Mouse (Mus musculus) G1E (cell line): ENCODE data around the gene Cript. TPM values are rescaled to one million over a fixed set of nuclear protein-coding genes. Genes with fewer than 3 reads are reported as not detected.

Source experiments
- ATAC-seq: 2 replicates; pipeline ENCODE4 v1.8.0; 2016; ENCODE audit warnings: mild to moderate bottlenecking; ENCODE audit not compliant: insufficient number of reproducible peaks, poor library complexity, low FRiP score, severe bottlenecking; ENCODE audit errors: extremely low read depth
- DNase-seq: peaks from one replicate; pipeline ENCODE4 v3.0.0; 2012; ENCODE audit warnings: low spot score
- H3K27me3 ChIP-seq: 2 replicates; pipeline ENCODE4 v1.6.1; 2012; ENCODE audit warnings: mild to moderate bottlenecking, low read length, inconsistent platforms; ENCODE audit not compliant: insufficient read depth
- H3K36me3 ChIP-seq: replicated peaks from 2 replicates; pipeline ENCODE3; 2012; ENCODE audit warnings: mild to moderate bottlenecking, inconsistent platforms
- H3K4me1 ChIP-seq: 2 replicates; pipeline ENCODE4 v1.6.1; 2012; ENCODE audit warnings: low read depth, low read length, inconsistent platforms, mixed read lengths; ENCODE audit not compliant: insufficient read depth
- H3K4me3 ChIP-seq: 2 replicates; pipeline ENCODE4 v1.5.1; 2012; ENCODE audit warnings: low read depth, mild to moderate bottlenecking, inconsistent platforms, low read length, moderate library complexity, mixed read lengths
- H3K9me3 ChIP-seq: replicated peaks from 2 replicates; pipeline ENCODE4 v1.6.1; 2012; ENCODE audit warnings: inconsistent platforms
- CTCF ChIP-seq: IDR thresholded peaks from 2 replicates; pipeline ENCODE4 v1.5.1; 2012; ENCODE audit warnings: low read depth, low read length, inconsistent platforms, mixed read lengths
- GATA1 ChIP-seq: IDR thresholded peaks from 2 replicates; pipeline ENCODE4 v1.6.1; 2012; ENCODE audit warnings: borderline replicate concordance, low read length, inconsistent platforms, mixed read lengths
- GATA2 ChIP-seq: IDR thresholded peaks from 2 replicates; pipeline ENCODE4 v1.6.1; 2012; ENCODE audit warnings: low read depth, low read length, inconsistent platforms, borderline replicate concordance
- POLR2AphosphoS5 ChIP-seq: IDR thresholded peaks from 2 replicates; pipeline ENCODE4 v1.6.1; 2012; ENCODE audit warnings: low read depth, low read length, inconsistent platforms; ENCODE audit not compliant: insufficient replicate concordance
- TAL1 ChIP-seq: conservative IDR thresholded peaks from 2 replicates; pipeline ENCODE4 v1.6.1; 2012; ENCODE audit warnings: low read depth, low read length, inconsistent platforms, mixed read lengths
- polyA plus RNA-seq: library from polyadenylated mRNA; stranded (reverse); fragments of >175 nt; gene quantifications from 2 replicates; pipeline ENCODE4 v1.2.3, GENCODE M21; 2012
- total RNA-seq, 2 experiments: library from RNA; stranded (forward) in 1 of 2; stranded (reverse) in 1 of 2; fragments of 200-1000 nt in 1 of 2; fragments of >200 nt in 1 of 2; fragmentation: Nextera tagmentation in 1 of 2; gene quantifications; 2 replicates each; pipeline ENCODE4 v1.2.3; 2014 to 2017

Gene Cript
- total and polyA plus RNA-seq, 3 experiments, result 2.7 to 108 (median 93.0) TPM

GRCm38 (mm10) chr17:87011301-87012019, 13.9 kb upstream of the Cript start:
- TF ChIP-seq CTCF, result no peak
- TF ChIP-seq GATA1, result no peak
- no peak for TF ChIP-seq TAL1
- TF ChIP-seq GATA2, result no peak
- TF ChIP-seq POLR2AphosphoS5, result no peak
- DNase-seq (no peak), ATAC-seq (no peak)
- Histone ChIP-seq H3K27me3 (no peaks in the 10 kb centered on the region), H3K9me3 (no peaks in the 10 kb centered on the region), H3K4me1 (no peaks in the 10 kb centered on the region), H3K4me3 (no peak overlapping the region), H3K36me3 (peaks cover 36% of the 10 kb centered on the region)

GRCm38 (mm10) chr17:87019692-87020091, 5.7 kb upstream of the Cript start:
- ATAC-seq, result no peak
- no peaks in the 10 kb centered on the region for H3K27me3 ChIP-seq
- peaks cover 17% of the 10 kb centered on the region for H3K4me1 ChIP-seq
- no peak for DNase-seq
- no peak overlapping the region for H3K4me3 ChIP-seq
- TF ChIP-seq GATA1 (no peak), GATA2 (no peak), POLR2AphosphoS5 (no peak), CTCF (no peak), TAL1 (no peak)
- peaks cover 53% of the 10 kb centered on the region for H3K36me3 ChIP-seq
- H3K9me3 ChIP-seq, result no peaks in the 10 kb centered on the region

GRCm38 (mm10) chr17:87024491-87025242, 683 bp upstream of the Cript start:
- ATAC-seq, result no peak
- no peak for TF ChIP-seq GATA2
- TF ChIP-seq CTCF, result no peak
- no peak for TF ChIP-seq GATA1
- TF ChIP-seq POLR2AphosphoS5, result no peak
- no peak for TF ChIP-seq TAL1
- peak; percentile 7 for DNase-seq
- peaks cover 35% of the 10 kb centered on the region for H3K36me3 ChIP-seq
- H3K9me3 ChIP-seq, result no peaks in the 10 kb centered on the region
- no peaks in the 10 kb centered on the region for H3K27me3 ChIP-seq
- peaks cover 27% of the 10 kb centered on the region for H3K4me1 ChIP-seq
- H3K4me3 ChIP-seq, result peak overlapping the region; percentile 97

- Histone ChIP-seq H3K4me3 (no peak overlapping the region), H3K9me3 (no peaks in the 10 kb centered on the region), H3K27me3 (no peaks in the 10 kb centered on the region), H3K36me3 (peaks cover 66% of the 10 kb centered on the region), H3K4me1 (no peaks in the 10 kb centered on the region)
- no peak for TF ChIP-seq GATA1
- TF ChIP-seq CTCF, result peak; percentile 29; the same call in 1 of the 2 replicates
- no peak for TF ChIP-seq TAL1
- no peak for TF ChIP-seq GATA2
- TF ChIP-seq POLR2AphosphoS5, result no peak
- DNase-seq, result peak; percentile 29
- peak; percentile 63; the same call in 1 of the 2 replicates for ATAC-seq
These were observed 11.1 kb downstream of the Cript start for GRCm38 (mm10) chr17:87036141-87037073.

- H3K9me3 ChIP-seq, result no peaks in the 10 kb centered on the region
- TF ChIP-seq TAL1, result no peak
- no peak for TF ChIP-seq GATA2
- no peak for TF ChIP-seq CTCF
- no peak for DNase-seq
- no peak overlapping the region for H3K4me3 ChIP-seq
- no peak for ATAC-seq
- no peaks in the 10 kb centered on the region for H3K4me1 ChIP-seq
- H3K36me3 ChIP-seq, result peaks cover 49% of the 10 kb centered on the region
- peaks cover 9% of the 10 kb centered on the region for H3K27me3 ChIP-seq
These were observed 13.1 kb downstream of the Cript start for GRCm38 (mm10) chr17:87038496-87038895.

GRCm38 (mm10) chr17:87041739-87042138, 16.4 kb downstream of the Cript start:
- no peaks in the 10 kb centered on the region for H3K9me3 ChIP-seq
- TF ChIP-seq TAL1 (no peak), GATA2 (no peak), CTCF (no peak), GATA1 (no peak), POLR2AphosphoS5 (no peak)
- H3K36me3 ChIP-seq, result peaks cover 25% of the 10 kb centered on the region
- H3K4me3 ChIP-seq, result no peak overlapping the region
- no peak for ATAC-seq
- DNase-seq, result no peak
- H3K27me3 ChIP-seq, result peaks cover 20% of the 10 kb centered on the region
- H3K4me1 ChIP-seq, result peaks cover 2% of the 10 kb centered on the region; the same call in 1 of the 2 replicates
